In the genomic region with DNA sequence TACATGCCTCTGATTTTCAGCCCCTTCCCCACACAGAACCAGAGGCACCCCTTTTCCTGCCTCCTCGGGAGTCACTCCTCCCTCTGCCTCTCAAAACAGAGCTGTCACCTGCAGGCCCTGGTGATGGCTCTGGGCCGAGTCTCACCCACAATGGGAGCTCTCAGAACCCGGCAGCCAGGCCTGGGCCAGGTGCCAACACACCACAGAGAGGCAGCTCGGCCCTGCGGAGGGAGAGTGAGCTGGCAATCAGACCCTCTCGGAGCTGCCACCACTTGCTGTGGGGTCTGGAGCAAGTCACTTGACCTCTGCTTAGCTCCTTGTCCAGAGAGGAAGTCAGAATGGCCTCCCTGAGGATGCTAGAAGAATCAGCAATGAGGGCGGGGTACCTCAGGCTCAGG, we compare ENCODE assay signal across 8 mouse cellular contexts.
DNase-seq lines count a peak whose midpoint lies in the region; ATAC-seq and TF ChIP-seq lines count a peak whose summit lies in the region.

No protein-coding gene starts in this region.

- H3K4me3 ChIP-seq in forebrain, embryonic 15.5 days, result no peak overlapping the region
- no peak overlapping the region for H3K4me3 ChIP-seq in hindbrain, embryonic 14.5 days (replicated peaks; ENCODE audit: low read length)
- H3K4me3 ChIP-seq in midbrain, postnatal 0 days (ENCODE audit: low read depth, low read length), result no peak overlapping the region

- H3K4me1 ChIP-seq in forebrain, embryonic 15.5 days, result peaks cover 16% of the 10 kb centered on the region
- no peaks in the 10 kb centered on the region for H3K4me1 ChIP-seq in hindbrain, embryonic 14.5 days (replicated peaks; ENCODE audit: control insufficient read depth, insufficient read depth, low read length)
- no peaks in the 10 kb centered on the region; the same call in 1 of the 2 replicates for H3K4me1 ChIP-seq in midbrain, postnatal 0 days (ENCODE audit: insufficient read depth, low read length)

- peak overlapping the region; percentile 71 for H3K27ac ChIP-seq in forebrain, embryonic 15.5 days (replicated peaks)
- H3K27ac ChIP-seq in hindbrain, embryonic 14.5 days, result peak overlapping the region; percentile 7; the same call in 1 of the 2 replicates
- 0 out of 2 replicates have a peak overlapping the region, but pooled peaks have one; percentile 32 for H3K27ac ChIP-seq in midbrain, postnatal 0 days (ENCODE audit: low read depth, low read length)

- DNase-seq in NIH3T3 (ENCODE audit: low read depth), result peak; percentile 34
- peak; percentile 54 to 55 for DNase-seq in adrenal gland, postnatal 36 days
- peak; percentile 77 for DNase-seq in hindbrain, embryonic 14.5 days (ENCODE audit: low spot score)
- DNase-seq in left cerebral cortex, adult 9 months (ENCODE audit: low spot score in 2 of 2), result peak; percentile 57 to 85
- peak; percentile 94 for DNase-seq in midbrain, postnatal 0 days (ENCODE audit: low spot score)
- DNase-seq in spleen, adult 18-20 months, result no peak
- no peak for DNase-seq in thymus, adult 18-20 months

- H3K4me2 ChIP-seq in forebrain, embryonic 15.5 days (replicated peaks), result no peak overlapping the region
- no peak overlapping the region for H3K4me2 ChIP-seq in hindbrain, embryonic 14.5 days (replicated peaks)
- no peak overlapping the region for H3K4me2 ChIP-seq in midbrain, postnatal 0 days (ENCODE audit: low read depth, low read length, poor library complexity, severe bottlenecking)

- no peaks in the 10 kb centered on the region for H3K36me3 ChIP-seq in forebrain, embryonic 15.5 days
- H3K36me3 ChIP-seq in hindbrain, embryonic 14.5 days (replicated peaks; ENCODE audit: control insufficient read depth, insufficient read depth), result no peaks in the 10 kb centered on the region
- no peaks in the 10 kb centered on the region for H3K36me3 ChIP-seq in midbrain, postnatal 0 days (ENCODE audit: insufficient read depth, low read length)

- H3K9me3 ChIP-seq in forebrain, embryonic 15.5 days, result no peaks in the 10 kb centered on the region
- no peaks in the 10 kb centered on the region for H3K9me3 ChIP-seq in hindbrain, embryonic 14.5 days (ENCODE audit: control insufficient read depth, low read length)
- no peaks in the 10 kb centered on the region for H3K9me3 ChIP-seq in midbrain, postnatal 0 days (ENCODE audit: low read length)

- TF ChIP-seq CTCF in midbrain, postnatal 0 days (IDR thresholded peaks at IDR 0.05), result no peak

- no peak overlapping the region for H3K9ac ChIP-seq in forebrain, embryonic 15.5 days (replicated peaks)
- no peak overlapping the region for H3K9ac ChIP-seq in hindbrain, embryonic 14.5 days
- no peak overlapping the region for H3K9ac ChIP-seq in midbrain, postnatal 0 days (replicated peaks; ENCODE audit: low read length, poor library complexity, severe bottlenecking)

- 22% methylated on average over 7 of the region's 7 CpGs for whole genome bisulfite sequencing in forebrain, embryonic 15.5 days
- WGBS in hindbrain, embryonic 14.5 days, result 30% methylated on average over 7 of the region's 7 CpGs
- WGBS in midbrain, postnatal 0 days, result 47% methylated on average over 7 of the region's 7 CpGs

- ATAC-seq in forebrain, embryonic 15.5 days (replicated peaks), result peak; percentile 97
- ATAC-seq in hindbrain, embryonic 14.5 days (ENCODE audit: low FRiP score), result peak; percentile 94
- ATAC-seq in midbrain, postnatal 0 days (ENCODE audit: low FRiP score), result peak; percentile 92

- no peaks in the 10 kb centered on the region; the same call in 1 of the 2 replicates for H3K27me3 ChIP-seq in forebrain, embryonic 15.5 days
- H3K27me3 ChIP-seq in hindbrain, embryonic 14.5 days (ENCODE audit: control insufficient read depth, insufficient read depth, low read length), result 0 out of 2 replicates have a peak, but pooled peaks cover under 1% of the 10 kb centered on the region
- no peaks in the 10 kb centered on the region; the same call in 1 of the 2 replicates for H3K27me3 ChIP-seq in midbrain, postnatal 0 days (ENCODE audit: insufficient read depth, low read length)

Comparison
In these comparisons a context has a peak if more than half of its experiments do, and no peak if none do; other contexts are left out.
1. DNase-seq: peak in NIH3T3 (single experiment), adrenal gland, postnatal 36 days (2 of 2), hindbrain, embryonic 14.5 days (single experiment), left cerebral cortex, adult 9 months (2 of 2) and midbrain, postnatal 0 days (single experiment); none in spleen, adult 18-20 months (0 of 2) and thymus, adult 18-20 months (0 of 2).
2. H3K27ac ChIP-seq: peak in every context shown above with its lines; median percentile 71 in forebrain, embryonic 15.5 days; 32 in midbrain, postnatal 0 days; 7 in hindbrain, embryonic 14.5 days.
3. Peak in every context shown above with its lines, with median percentiles within 50 percentile points of each other: ATAC-seq.